Mouse (Mus musculus) lung, embryonic 14.5 days (tissue): ENCODE measurements around the gene P2rx7. TPM values are rescaled to one million over a fixed set of nuclear protein-coding genes. Genes with fewer than 3 reads are reported as not detected.

Experiments
- ATAC-seq: fragments of 200-750 bp; cut with Nextera tagmentation; 2 replicates; pipeline ENCODE4 v1.8.0; 2017; ENCODE audit warnings: mild to moderate bottlenecking, moderate TSS enrichment, moderate library complexity; ENCODE audit not compliant: insufficient read depth
- DNase-seq: peaks from one replicate; pipeline ENCODE4 v3.0.0-alpha.2; 2015
- H3K27ac ChIP-seq: fragments of 300-500 bp; sonication (generic); 2 replicates; pipeline ENCODE4 v1.5.1; 2014; ENCODE audit warnings: low read depth, mild to moderate bottlenecking, moderate library complexity
- H3K27me3 ChIP-seq: fragments of 300-500 bp; sonication (generic); 2 replicates; pipeline ENCODE4 v1.6.1; 2014; ENCODE audit warnings: low read length, control low read depth; ENCODE audit not compliant: insufficient read depth
- H3K36me3 ChIP-seq: fragments of 300-500 bp; sonication (generic); 2 replicates; pipeline ENCODE4 v1.6.1; 2014; ENCODE audit warnings: control low read depth; ENCODE audit not compliant: insufficient read depth
- H3K4me1 ChIP-seq: fragments of 300-500 bp; sonication (generic); 2 replicates; pipeline ENCODE4 v1.6.1; 2014; ENCODE audit warnings: antibody characterized with exemption, control low read depth; ENCODE audit not compliant: insufficient read depth
- H3K4me2 ChIP-seq: fragments of 300-500 bp; sonication (generic); 2 replicates; pipeline ENCODE4 v1.6.1; 2014; ENCODE audit warnings: mild to moderate bottlenecking
- H3K4me3 ChIP-seq: fragments of 300-500 bp; sonication (generic); 2 replicates; pipeline ENCODE4 v1.5.1; 2014; ENCODE audit warnings: low read depth, low read length
- H3K9ac ChIP-seq: fragments of 300-500 bp; sonication (generic); 2 replicates; pipeline ENCODE4 v1.6.1; 2014
- H3K9me3 ChIP-seq: fragments of 300-500 bp; sonication (generic); 2 replicates; pipeline ENCODE4 v1.6.1; 2016; ENCODE audit warnings: low read depth, low read length, control low read depth
- CTCF ChIP-seq: IDR thresholded peaks from 2 replicates; pipeline ENCODE4 v1.5.1; 2016; ENCODE audit warnings: antibody characterized with exemption, low read depth
- WGBS: fragments of 180-500 bp; shearing (Covaris S2); extraction: QIAGEN DNeasy Blood & Tissue Kit; methylation state at CpG from one replicate; pipeline ENCODE4 v1.1.7; 2014; 5-methylcytosine and 5-hydroxymethylcytosine counted together
- polyA plus RNA-seq: library from polyadenylated mRNA; unstranded; fragments of >200 nt; fragmentation: Nextera tagmentation; extraction: Ambion mirVana; gene quantifications from 2 replicates; pipeline ENCODE4 v1.2.1, GENCODE M21; 2014

The P2rx7 gene
- polyA plus RNA-seq, 1 experiment from 2014 or later = 2.7 TPM

DNA sequence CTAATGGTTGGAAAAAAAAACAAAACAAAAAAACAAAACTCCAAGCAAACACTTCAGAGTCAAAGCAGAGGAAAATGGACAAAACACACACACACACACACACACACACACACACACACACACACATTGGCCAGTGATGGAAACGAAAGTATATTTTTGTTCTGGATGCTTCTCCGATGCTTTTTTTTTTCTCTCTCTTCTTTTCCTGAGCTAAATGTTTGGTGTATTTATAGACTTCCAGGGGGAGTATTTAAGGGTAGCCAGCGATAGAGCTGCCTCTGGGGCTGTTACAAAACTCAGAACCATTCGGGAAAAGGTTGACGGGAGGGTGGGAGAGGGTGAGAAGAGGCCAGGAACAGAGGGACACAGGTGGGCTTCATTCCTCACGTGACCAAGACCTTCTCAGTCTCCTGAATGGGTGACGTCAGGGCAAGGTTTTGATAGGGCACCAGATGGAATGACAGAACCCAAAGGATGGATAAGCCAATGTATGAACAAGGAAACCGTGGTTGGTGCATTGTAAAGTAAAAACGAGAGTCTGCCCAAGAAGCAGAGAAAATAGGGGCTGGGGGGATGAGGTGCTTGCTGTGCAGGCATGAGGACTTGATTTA is 23.9 kb upstream of the P2rx7 start:
- Histone ChIP-seq H3K27ac (peak overlapping the region; percentile 93; the same call in 1 of the 2 replicates), H3K9ac (no peak overlapping the region), H3K4me2 (no peak overlapping the region), H3K9me3 (no peaks in the 10 kb centered on the region), H3K27me3 (no peaks in the 10 kb centered on the region), H3K4me1 (no peaks in the 10 kb centered on the region), H3K36me3 (no peaks in the 10 kb centered on the region), H3K4me3 (no peak overlapping the region)
- ATAC-seq (no peak), DNase-seq (no peak)
- WGBS = 70% methylated on average over 9 of the region's 9 CpGs
- TF ChIP-seq CTCF = no peak

DNA sequence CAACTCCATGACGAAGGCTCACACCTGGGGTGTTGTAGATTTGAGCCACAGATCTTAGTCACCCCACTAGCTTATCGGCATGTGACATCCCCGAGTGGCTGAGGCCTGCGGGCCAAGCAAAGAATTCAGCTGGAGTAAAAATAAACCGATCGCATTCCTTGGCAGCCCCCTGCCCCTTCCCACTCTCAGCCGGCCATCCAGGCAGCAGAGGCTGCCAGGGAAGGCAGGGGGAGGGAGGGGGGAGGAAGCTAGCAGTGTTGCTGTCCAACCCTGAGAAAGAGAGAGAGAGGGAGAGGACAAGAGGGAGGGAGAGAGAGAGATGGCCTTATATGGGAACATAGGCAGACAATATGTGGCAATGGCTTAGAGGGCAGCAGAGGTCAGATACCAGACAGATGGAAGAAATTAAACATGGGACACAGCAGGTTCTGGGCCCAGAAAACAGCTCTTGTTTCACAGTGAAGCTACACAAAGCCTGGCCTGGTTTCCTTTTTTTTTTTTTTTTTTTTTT is 22.3 kb upstream of the P2rx7 start:
- H3K36me3 ChIP-seq = no peaks in the 10 kb centered on the region
- H3K9ac ChIP-seq = no peak overlapping the region
- 3% methylated on average over 7 of the region's 7 CpGs for WGBS
- no peak overlapping the region for H3K4me2 ChIP-seq
- ATAC-seq (peak; percentile 97), DNase-seq (peak; percentile 91)
- H3K27me3 ChIP-seq = no peaks in the 10 kb centered on the region
- no peak for TF ChIP-seq CTCF
- H3K9me3 ChIP-seq = no peaks in the 10 kb centered on the region
- H3K27ac ChIP-seq = peak overlapping the region; percentile 93
- no peaks in the 10 kb centered on the region for H3K4me1 ChIP-seq
- H3K4me3 ChIP-seq = no peak overlapping the region

GRCm38 (mm10) chr5:122622526-122622925 is 21.2 kb upstream of the P2rx7 start:
- no peaks in the 10 kb centered on the region for H3K36me3 ChIP-seq
- DNase-seq = no peak
- no peak for TF ChIP-seq CTCF
- no peak overlapping the region for H3K4me3 ChIP-seq
- no peak overlapping the region for H3K9ac ChIP-seq
- WGBS = 83% methylated on average over 5 of the region's 5 CpGs
- H3K4me1 ChIP-seq = no peaks in the 10 kb centered on the region
- no peaks in the 10 kb centered on the region for H3K27me3 ChIP-seq
- no peak overlapping the region for H3K4me2 ChIP-seq
- H3K27ac ChIP-seq = peak overlapping the region; percentile 93
- ATAC-seq = no peak
- no peaks in the 10 kb centered on the region for H3K9me3 ChIP-seq

DNA sequence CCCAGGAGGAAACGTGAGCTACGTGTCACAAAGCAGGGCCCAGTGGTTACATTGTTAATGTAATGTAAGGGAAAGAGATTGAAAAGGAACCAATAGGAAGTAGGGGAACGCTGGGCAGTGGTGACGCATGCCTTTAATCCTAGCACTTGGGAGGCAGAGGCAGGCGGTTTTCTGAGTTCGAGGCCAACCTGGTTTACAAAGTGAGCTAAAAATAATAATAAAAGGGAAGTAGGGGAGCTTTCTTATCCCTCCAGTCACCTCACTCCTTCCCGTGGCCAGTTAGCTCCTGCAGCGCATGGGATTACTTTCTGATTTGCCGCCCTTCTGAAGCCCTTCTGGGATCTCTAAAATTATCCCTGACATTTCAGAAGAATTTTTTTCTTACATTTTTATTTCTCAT is 19.9 kb upstream of the P2rx7 start:
- H3K9me3 ChIP-seq = no peaks in the 10 kb centered on the region
- H3K27ac ChIP-seq = no peak overlapping the region
- H3K4me3 ChIP-seq = no peak overlapping the region
- H3K9ac ChIP-seq = no peak overlapping the region
- H3K4me1 ChIP-seq = no peaks in the 10 kb centered on the region
- 71% methylated on average over 9 of the region's 9 CpGs for WGBS
- TF ChIP-seq CTCF = no peak
- ATAC-seq (no peak), DNase-seq (no peak)
- no peaks in the 10 kb centered on the region for H3K27me3 ChIP-seq
- H3K36me3 ChIP-seq = no peaks in the 10 kb centered on the region
- no peak overlapping the region for H3K4me2 ChIP-seq

GRCm38 (mm10) chr5:122624952-122625479 is 18.7 kb upstream of the P2rx7 start:
- no peak overlapping the region for H3K27ac ChIP-seq
- ATAC-seq (no peak), DNase-seq (no peak)
- H3K36me3 ChIP-seq = no peaks in the 10 kb centered on the region
- TF ChIP-seq CTCF = no peak
- 84% methylated on average over 11 of the region's 11 CpGs for WGBS
- no peak overlapping the region for H3K4me2 ChIP-seq
- no peak overlapping the region for H3K9ac ChIP-seq
- H3K9me3 ChIP-seq = no peaks in the 10 kb centered on the region
- H3K4me3 ChIP-seq = no peak overlapping the region
- no peaks in the 10 kb centered on the region for H3K4me1 ChIP-seq
- H3K27me3 ChIP-seq = no peaks in the 10 kb centered on the region

DNA sequence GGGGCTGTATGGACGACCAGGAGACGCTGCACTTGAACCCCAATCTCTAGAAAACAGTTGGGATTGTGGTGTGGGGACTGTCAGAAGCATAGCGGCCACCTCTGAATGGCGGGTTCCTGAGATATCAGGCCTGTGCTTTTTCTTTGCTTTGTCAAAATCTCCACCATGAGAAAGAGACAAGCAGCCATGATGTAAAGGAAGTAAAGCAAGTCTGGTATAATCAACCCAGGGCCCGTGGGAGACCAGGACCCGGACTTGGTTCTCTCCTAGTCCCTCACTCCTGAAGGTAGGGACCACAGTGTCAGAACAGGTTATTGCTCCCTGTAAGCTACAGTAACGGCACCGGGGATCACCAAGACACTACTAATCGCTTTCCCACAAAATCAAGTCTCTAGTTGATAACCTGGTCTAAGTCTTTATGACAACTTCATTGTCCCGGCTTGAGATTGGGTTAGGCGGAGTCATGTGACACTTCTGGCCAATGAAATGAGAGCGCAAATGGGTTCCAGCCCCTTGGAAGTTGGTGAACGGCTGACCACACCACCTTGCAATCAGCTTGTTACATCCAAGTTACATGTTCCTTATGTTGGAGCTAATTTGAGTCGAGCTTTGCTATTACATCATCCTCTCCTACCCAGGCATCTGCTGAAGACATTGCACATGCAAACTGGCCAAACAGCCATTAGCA is 18.0 kb upstream of the P2rx7 start:
- DNase-seq = no peak
- Histone ChIP-seq H3K9me3 (no peaks in the 10 kb centered on the region), H3K4me3 (no peak overlapping the region), H3K27me3 (no peaks in the 10 kb centered on the region), H3K27ac (no peak overlapping the region), H3K4me1 (no peaks in the 10 kb centered on the region), H3K36me3 (no peaks in the 10 kb centered on the region), H3K9ac (no peak overlapping the region), H3K4me2 (no peak overlapping the region)
- no peak for ATAC-seq
- no peak for TF ChIP-seq CTCF
- WGBS = 79% methylated on average over 14 of the region's 14 CpGs

DNA sequence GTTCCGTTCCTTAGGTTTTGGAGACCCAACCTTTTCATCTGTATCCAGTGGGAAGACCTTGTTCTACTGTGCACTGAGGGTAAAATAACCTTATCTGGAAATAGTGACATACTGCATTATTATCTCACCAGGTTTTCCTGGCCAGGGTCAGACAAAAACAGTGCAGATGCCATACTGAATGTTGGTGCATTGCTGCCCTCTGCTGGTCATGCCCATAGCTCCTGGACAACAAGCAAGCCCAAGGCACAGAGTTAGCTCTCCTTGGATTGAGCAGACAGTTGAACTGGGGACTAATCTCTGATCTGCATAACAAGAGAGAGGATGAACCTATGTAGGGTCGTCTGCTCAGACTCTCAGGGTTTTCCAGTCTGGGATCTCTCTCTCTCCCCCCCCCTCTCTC is 16.5 kb upstream of the P2rx7 start:
- H3K9me3 ChIP-seq = no peaks in the 10 kb centered on the region
- no peaks in the 10 kb centered on the region for H3K36me3 ChIP-seq
- no peaks in the 10 kb centered on the region for H3K27me3 ChIP-seq
- no peak overlapping the region for H3K9ac ChIP-seq
- 34% methylated on average over 2 of the region's 2 CpGs for WGBS
- DNase-seq = peak; percentile 97
- H3K4me2 ChIP-seq = no peak overlapping the region
- ATAC-seq = peak; percentile 74
- H3K4me1 ChIP-seq = no peaks in the 10 kb centered on the region
- no peak overlapping the region for H3K4me3 ChIP-seq
- no peak overlapping the region for H3K27ac ChIP-seq
- TF ChIP-seq CTCF = peak; percentile 97
